Mouse (Mus musculus) liver, adult (tissue): ENCODE data around the gene Fkbp4.

Experiments
- GATA4 ChIP-seq: IDR thresholded peaks from 2 replicates; pipeline ENCODE4 v1.6.1; 2014; ENCODE audit warnings: mild to moderate bottlenecking, low read length; ENCODE audit not compliant: insufficient replicate concordance

The Fkbp4 gene

GRCm38 (mm10) chr6:128438317-128438870 is at the start of gene Fkbp4:
Fkbp4 (minus strand) TSS chr6:128438677.
- TF ChIP-seq GATA4, result peak; percentile 39; the same call in 1 of the 2 replicates

- no peak for TF ChIP-seq GATA4
Observed at GRCm38 (mm10) chr6:128487736-128488135, 49.3 kb upstream of the Fkbp4 start.

GRCm38 (mm10) chr6:128479463-128480454 is 41.3 kb upstream of the Fkbp4 start:
- no peak for TF ChIP-seq GATA4

GRCm38 (mm10) chr6:128477495-128477894 is 39.0 kb upstream of the Fkbp4 start:
- TF ChIP-seq GATA4, result no peak

GRCm38 (mm10) chr6:128474112-128474511 is 35.6 kb upstream of the Fkbp4 start:
- no peak for TF ChIP-seq GATA4

GRCm38 (mm10) chr6:128469451-128469850 is 31.0 kb upstream of the Fkbp4 start:
- TF ChIP-seq GATA4, result no peak

- no peak for TF ChIP-seq GATA4
Observed at GRCm38 (mm10) chr6:128467298-128467697, 28.8 kb upstream of the Fkbp4 start.

GRCm38 (mm10) chr6:128466563-128466962 is 28.1 kb upstream of the Fkbp4 start:
- no peak for TF ChIP-seq GATA4

GRCm38 (mm10) chr6:128466043-128466442 is 27.6 kb upstream of the Fkbp4 start:
- TF ChIP-seq GATA4, result no peak

GRCm38 (mm10) chr6:128464996-128465395 is 26.5 kb upstream of the Fkbp4 start:
- TF ChIP-seq GATA4, result no peak

GRCm38 (mm10) chr6:128461606-128462005 is 23.1 kb upstream of the Fkbp4 start:
- TF ChIP-seq GATA4, result no peak

- no peak for TF ChIP-seq GATA4
Observed at GRCm38 (mm10) chr6:128460729-128461503, 22.4 kb upstream of the Fkbp4 start.

GRCm38 (mm10) chr6:128460321-128460720 is 21.8 kb upstream of the Fkbp4 start:
- TF ChIP-seq GATA4, result no peak

- TF ChIP-seq GATA4, result no peak
Observed at GRCm38 (mm10) chr6:128457186-128457585, 18.7 kb upstream of the Fkbp4 start.

- TF ChIP-seq GATA4, result no peak
Observed at GRCm38 (mm10) chr6:128455835-128456605, 17.5 kb upstream of the Fkbp4 start.
